Mouse (Mus musculus): ENCODE data around the gene Cdh13. TPM values are rescaled to one million over a fixed set of nuclear protein-coding genes. Genes with fewer than 3 reads are reported as not detected.

The Cdh13 gene
- polyA plus RNA-seq, 1 experiment from 2014 or later: 101 TPM

- Histone ChIP-seq H3K4me2 (ENCODE audit: low read length) (no peak overlapping the region), H3K27ac (ENCODE audit: low read depth, low read length) (no peak overlapping the region), H3K4me3 (ENCODE audit: low read depth, low read length) (no peak overlapping the region), H3K36me3 (ENCODE audit: control insufficient read depth, insufficient read depth, low read length) (no peaks in the 10 kb centered on the region), H3K27me3 (replicated peaks; ENCODE audit: control insufficient read depth, insufficient read depth, low read length) (no peaks in the 10 kb centered on the region), H3K4me1 (ENCODE audit: control insufficient read depth, insufficient read depth, low read length) (no peaks in the 10 kb centered on the region), H3K9ac (ENCODE audit: low read length) (no peak overlapping the region), H3K9me3 (replicated peaks; ENCODE audit: control insufficient read depth, low read length) (no peaks in the 10 kb centered on the region)
- no peak for DNase-seq (ENCODE audit: low spot score)
- ATAC-seq: no peak
- WGBS: 86% methylated on average over 2 of the region's 2 CpGs
These were observed 755.8 kb downstream of the Cdh13 start for GRCm38 (mm10) chr8:119039358-119039757.

- DNase-seq (ENCODE audit: low spot score): no peak
- WGBS: 77% methylated on average over 5 of the region's 5 CpGs
These were observed 774.3 kb downstream of the Cdh13 start for GRCm38 (mm10) chr8:119057876-119058275.

GRCm38 (mm10) chr8:119061671-119062070 is 778.1 kb downstream of the Cdh13 start:
- no peaks in the 10 kb centered on the region for H3K9me3 ChIP-seq (replicated peaks; ENCODE audit: control insufficient read depth, low read length)
- no peaks in the 10 kb centered on the region for H3K4me1 ChIP-seq (ENCODE audit: control insufficient read depth, insufficient read depth, low read length)
- H3K4me2 ChIP-seq (ENCODE audit: low read length): no peak overlapping the region
- H3K27me3 ChIP-seq (replicated peaks; ENCODE audit: control insufficient read depth, insufficient read depth, low read length): no peaks in the 10 kb centered on the region
- H3K9ac ChIP-seq (ENCODE audit: low read length): no peak overlapping the region
- peak; percentile 33 for DNase-seq (ENCODE audit: low spot score)
- whole genome bisulfite sequencing: 65% methylated on average over 12 of the region's 12 CpGs
- no peak overlapping the region for H3K27ac ChIP-seq (ENCODE audit: low read depth, low read length)
- ATAC-seq: no peak
- H3K4me3 ChIP-seq (ENCODE audit: low read depth, low read length): no peak overlapping the region
- H3K36me3 ChIP-seq (ENCODE audit: control insufficient read depth, insufficient read depth, low read length): no peaks in the 10 kb centered on the region

More at GRCm38 (mm10) chr8:119057876-119058275, 774.3 kb downstream of the Cdh13 start:
- Histone ChIP-seq H3K36me3 (ENCODE audit: control insufficient read depth, insufficient read depth, low read length) (no peaks in the 10 kb centered on the region), H3K9ac (ENCODE audit: low read length) (no peak overlapping the region), H3K27ac (ENCODE audit: low read depth, low read length) (no peak overlapping the region), H3K4me1 (ENCODE audit: control insufficient read depth, insufficient read depth, low read length) (no peaks in the 10 kb centered on the region), H3K4me2 (ENCODE audit: low read length) (no peak overlapping the region), H3K9me3 (replicated peaks; ENCODE audit: control insufficient read depth, low read length) (no peaks in the 10 kb centered on the region), H3K4me3 (ENCODE audit: low read depth, low read length) (no peak overlapping the region), H3K27me3 (replicated peaks; ENCODE audit: control insufficient read depth, insufficient read depth, low read length) (no peaks in the 10 kb centered on the region)
- ATAC-seq: no peak

- Histone ChIP-seq H3K4me1 (ENCODE audit: control insufficient read depth, insufficient read depth, low read length) (no peaks in the 10 kb centered on the region), H3K9ac (ENCODE audit: low read length) (no peak overlapping the region), H3K36me3 (ENCODE audit: control insufficient read depth, insufficient read depth, low read length) (no peaks in the 10 kb centered on the region), H3K27me3 (replicated peaks; ENCODE audit: control insufficient read depth, insufficient read depth, low read length) (no peaks in the 10 kb centered on the region), H3K9me3 (replicated peaks; ENCODE audit: control insufficient read depth, low read length) (no peaks in the 10 kb centered on the region), H3K27ac (ENCODE audit: low read depth, low read length) (no peak overlapping the region), H3K4me3 (ENCODE audit: low read depth, low read length) (no peak overlapping the region), H3K4me2 (ENCODE audit: low read length) (no peak overlapping the region)
- ATAC-seq (no peak), DNase-seq (ENCODE audit: low spot score) (peak; percentile 75)
- whole genome bisulfite sequencing: 18% methylated on average over 11 of the region's 11 CpGs
These were observed 781.0 kb downstream of the Cdh13 start for GRCm38 (mm10) chr8:119064523-119064922.

- H3K9me3 ChIP-seq (replicated peaks; ENCODE audit: control insufficient read depth, low read length): no peaks in the 10 kb centered on the region
- WGBS: 78% methylated on average over 6 of the region's 6 CpGs
- H3K27me3 ChIP-seq (replicated peaks; ENCODE audit: control insufficient read depth, insufficient read depth, low read length): no peaks in the 10 kb centered on the region
- no peak overlapping the region for H3K4me3 ChIP-seq (ENCODE audit: low read depth, low read length)
- H3K4me1 ChIP-seq (ENCODE audit: control insufficient read depth, insufficient read depth, low read length): no peaks in the 10 kb centered on the region
- ATAC-seq: no peak
- no peak overlapping the region for H3K4me2 ChIP-seq (ENCODE audit: low read length)
- no peak overlapping the region for H3K27ac ChIP-seq (ENCODE audit: low read depth, low read length)
- no peak for DNase-seq (ENCODE audit: low spot score)
- no peak overlapping the region for H3K9ac ChIP-seq (ENCODE audit: low read length)
- H3K36me3 ChIP-seq (ENCODE audit: control insufficient read depth, insufficient read depth, low read length): no peaks in the 10 kb centered on the region
These were observed 788.8 kb downstream of the Cdh13 start for GRCm38 (mm10) chr8:119072291-119072690.

- no peak for ATAC-seq
- Histone ChIP-seq H3K27ac (ENCODE audit: low read depth, low read length) (no peak overlapping the region), H3K27me3 (replicated peaks; ENCODE audit: control insufficient read depth, insufficient read depth, low read length) (no peaks in the 10 kb centered on the region), H3K4me1 (ENCODE audit: control insufficient read depth, insufficient read depth, low read length) (no peaks in the 10 kb centered on the region), H3K4me2 (ENCODE audit: low read length) (no peak overlapping the region), H3K4me3 (ENCODE audit: low read depth, low read length) (no peak overlapping the region), H3K9me3 (replicated peaks; ENCODE audit: control insufficient read depth, low read length) (no peaks in the 10 kb centered on the region), H3K9ac (ENCODE audit: low read length) (no peak overlapping the region), H3K36me3 (ENCODE audit: control insufficient read depth, insufficient read depth, low read length) (no peaks in the 10 kb centered on the region)
- WGBS: 86% methylated on average over 8 of the region's 8 CpGs
- DNase-seq (ENCODE audit: low spot score): no peak
These were observed 801.5 kb downstream of the Cdh13 start for GRCm38 (mm10) chr8:119085022-119085421.

- WGBS: 27% methylated on average over 6 of the region's 6 CpGs
- DNase-seq (ENCODE audit: low spot score): peak; percentile 21
- no peak overlapping the region for H3K27ac ChIP-seq (ENCODE audit: low read depth, low read length)
- no peak overlapping the region for H3K4me2 ChIP-seq (ENCODE audit: low read length)
- H3K4me1 ChIP-seq (ENCODE audit: control insufficient read depth, insufficient read depth, low read length): 0 out of 2 replicates have a peak, but pooled peaks cover 2% of the 10 kb centered on the region
- H3K36me3 ChIP-seq (ENCODE audit: control insufficient read depth, insufficient read depth, low read length): no peaks in the 10 kb centered on the region
- no peak overlapping the region for H3K9ac ChIP-seq (ENCODE audit: low read length)
- no peak overlapping the region for H3K4me3 ChIP-seq (ENCODE audit: low read depth, low read length)
- no peaks in the 10 kb centered on the region for H3K27me3 ChIP-seq (replicated peaks; ENCODE audit: control insufficient read depth, insufficient read depth, low read length)
- H3K9me3 ChIP-seq (replicated peaks; ENCODE audit: control insufficient read depth, low read length): no peaks in the 10 kb centered on the region
- no peak for ATAC-seq
These were observed 814.7 kb downstream of the Cdh13 start for GRCm38 (mm10) chr8:119098261-119098660.

- H3K9me3 ChIP-seq (replicated peaks; ENCODE audit: control insufficient read depth, low read length): no peaks in the 10 kb centered on the region
- WGBS: 48% methylated on average over 6 of the region's 6 CpGs
- H3K4me1 ChIP-seq (ENCODE audit: control insufficient read depth, insufficient read depth, low read length): 0 out of 2 replicates have a peak, but pooled peaks cover 2% of the 10 kb centered on the region
- ATAC-seq (peak; percentile 54; the same call in 1 of the 2 replicates), DNase-seq (ENCODE audit: low spot score) (peak; percentile 32)
- H3K9ac ChIP-seq (ENCODE audit: low read length): no peak overlapping the region
- H3K27ac ChIP-seq (ENCODE audit: low read depth, low read length): no peak overlapping the region
- H3K36me3 ChIP-seq (ENCODE audit: control insufficient read depth, insufficient read depth, low read length): no peaks in the 10 kb centered on the region
- H3K4me3 ChIP-seq (ENCODE audit: low read depth, low read length): no peak overlapping the region
- H3K27me3 ChIP-seq (replicated peaks; ENCODE audit: control insufficient read depth, insufficient read depth, low read length): no peaks in the 10 kb centered on the region
- H3K4me2 ChIP-seq (ENCODE audit: low read length): no peak overlapping the region
These were observed 819.3 kb downstream of the Cdh13 start for GRCm38 (mm10) chr8:119102871-119103270.

GRCm38 (mm10) chr8:119109655-119110054 is 826.1 kb downstream of the Cdh13 start:
- Histone ChIP-seq H3K27ac (ENCODE audit: low read depth, low read length) (no peak overlapping the region), H3K9me3 (replicated peaks; ENCODE audit: control insufficient read depth, low read length) (no peaks in the 10 kb centered on the region), H3K4me1 (ENCODE audit: control insufficient read depth, insufficient read depth, low read length) (no peaks in the 10 kb centered on the region), H3K36me3 (ENCODE audit: control insufficient read depth, insufficient read depth, low read length) (no peaks in the 10 kb centered on the region), H3K9ac (ENCODE audit: low read length) (no peak overlapping the region), H3K27me3 (replicated peaks; ENCODE audit: control insufficient read depth, insufficient read depth, low read length) (no peaks in the 10 kb centered on the region), H3K4me2 (ENCODE audit: low read length) (no peak overlapping the region), H3K4me3 (ENCODE audit: low read depth, low read length) (no peak overlapping the region)
- no peak for ATAC-seq
- no peak for DNase-seq (ENCODE audit: low spot score)
- 84% methylated on average over 7 of the region's 7 CpGs for WGBS

Measured in forebrain, embryonic 14.5 days (tissue).